Mouse (Mus musculus): ENCODE measurements at regions not wholly inside any gene's neighbourhood (a gene's known extent, or its start where the extent isn't known, plus 50 kb on each side); places are given as distances from the start of the nearest gene placed in this dataset.
A peak's percentile ranks its signal among the peaks of the same experiment; 100 is the strongest.

DNA sequence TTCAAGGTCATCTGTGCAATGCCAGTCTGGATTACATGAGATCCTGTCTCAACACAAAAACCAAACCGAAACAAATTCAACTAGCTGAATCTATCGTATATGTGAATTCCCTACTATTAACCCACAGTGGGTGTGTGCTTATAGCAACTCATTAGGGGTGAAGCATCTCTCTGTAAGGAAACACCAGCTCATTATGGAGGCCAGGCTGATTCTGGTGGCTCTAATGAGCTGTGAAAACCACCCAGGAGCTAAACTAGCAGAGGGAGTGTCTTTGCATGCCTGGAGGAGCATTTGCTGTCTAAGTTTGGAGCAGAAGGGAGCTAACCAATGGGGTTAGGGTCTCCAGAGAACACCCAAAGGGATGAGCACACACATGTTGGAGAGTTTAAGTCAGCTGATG lies 54.1 kb upstream of the Adamts2 start:
- no peak for DNase-seq (ENCODE audit: low spot score)

DNA sequence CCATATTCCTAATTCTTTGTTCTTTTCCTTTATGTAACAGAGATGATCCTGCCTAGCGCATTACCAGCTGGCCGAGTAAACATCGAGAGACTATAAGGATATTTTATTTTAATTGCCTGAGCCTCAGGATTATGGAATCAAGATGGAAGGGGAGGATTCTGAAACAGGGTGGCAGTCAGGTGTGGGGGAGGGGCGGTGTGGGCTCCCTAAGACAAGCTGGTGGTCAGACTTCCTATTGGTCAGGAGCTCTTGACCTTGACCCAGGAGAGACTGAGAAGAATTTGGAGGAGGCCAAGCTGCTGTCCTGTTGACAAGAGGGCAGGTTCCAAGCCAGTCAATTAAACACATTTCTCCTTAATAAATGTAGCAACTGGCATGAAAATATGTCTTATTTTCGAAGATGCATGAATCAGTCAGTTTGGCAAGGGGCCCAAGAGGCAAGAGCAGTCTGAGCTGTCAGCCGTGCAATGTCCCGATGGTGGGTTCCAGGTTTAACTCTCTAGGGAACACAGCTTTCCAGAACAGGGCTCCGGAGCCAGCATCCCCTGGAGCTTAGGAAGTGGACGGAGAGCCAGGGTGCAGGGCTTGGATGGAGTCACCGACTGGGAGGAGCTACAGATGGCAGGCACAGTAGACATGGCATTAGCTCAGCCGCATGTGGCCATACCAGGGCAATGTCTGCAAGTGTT lies 55.3 kb upstream of the Adamts2 start:
- DNase-seq (ENCODE audit: low spot score), result peak; percentile 28

DNA sequence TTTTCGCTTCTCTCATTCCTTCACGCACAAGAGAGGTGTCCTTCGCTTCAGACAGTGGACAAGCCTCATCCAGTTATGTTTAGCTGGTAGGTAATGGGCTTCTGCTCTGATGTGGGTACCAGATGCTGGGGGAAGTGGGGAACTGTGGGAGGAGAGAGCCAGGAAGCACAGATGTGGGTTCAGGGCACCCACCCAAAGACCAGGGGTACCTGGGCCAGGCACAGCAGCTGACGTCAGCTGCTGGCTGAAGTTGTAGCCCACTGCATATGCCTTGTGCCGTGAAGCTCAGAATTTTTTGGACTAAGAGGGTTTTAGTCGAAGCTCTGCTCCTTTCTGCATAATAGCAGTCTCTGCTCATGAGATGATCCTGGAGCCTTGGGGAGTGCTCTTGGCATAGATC lies 56.5 kb upstream of the Adamts2 start:
- DNase-seq (ENCODE audit: low spot score), result no peak

DNA sequence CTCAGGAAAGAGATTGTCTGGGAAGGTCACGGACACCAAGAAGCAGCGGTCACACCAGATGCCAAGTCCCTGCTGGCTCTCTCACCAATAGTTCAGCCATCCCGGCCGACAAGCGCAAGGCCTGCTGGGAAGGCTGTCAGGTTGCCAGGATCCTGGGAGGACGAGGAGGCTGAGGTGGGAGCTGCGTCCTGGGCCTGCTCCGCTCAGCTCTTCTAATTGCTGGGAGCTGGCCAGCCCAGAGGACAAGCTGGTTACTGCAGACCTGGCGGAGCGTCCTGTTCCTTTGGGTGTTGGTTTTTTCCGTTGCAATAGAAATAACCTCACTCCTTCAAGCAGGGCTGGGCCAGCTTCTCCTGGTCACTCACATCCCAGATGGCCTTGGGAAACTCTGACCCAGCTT lies 61.7 kb upstream of the Adamts2 start:
- DNase-seq (ENCODE audit: low spot score), result peak; percentile 81

GRCm38 (mm10) chr11:50534266-50534665 lies 67.6 kb upstream of the Adamts2 start:
- DNase-seq (ENCODE audit: low spot score), result peak; percentile 58

DNA sequence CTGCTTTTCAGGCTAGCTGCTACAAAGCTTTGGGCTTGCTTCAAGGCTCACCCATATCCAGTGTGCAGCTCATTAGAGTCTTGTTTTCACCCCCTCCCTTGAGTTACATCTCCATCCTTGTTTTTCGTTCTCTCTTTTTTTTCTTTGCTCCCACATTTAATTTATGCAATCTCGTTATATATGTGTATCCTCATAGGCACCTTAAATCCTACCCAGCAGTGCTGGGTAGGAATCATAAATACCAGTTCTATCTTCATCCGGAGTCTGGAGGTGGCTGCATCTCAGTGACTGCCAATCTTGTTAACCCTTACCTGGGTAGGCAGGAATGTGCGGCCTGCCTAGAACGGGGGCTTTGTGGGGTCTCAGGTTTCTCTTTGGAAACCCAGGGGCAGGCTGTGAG lies 74.0 kb upstream of the Adamts2 start:
- DNase-seq (ENCODE audit: low spot score), result no peak

DNA sequence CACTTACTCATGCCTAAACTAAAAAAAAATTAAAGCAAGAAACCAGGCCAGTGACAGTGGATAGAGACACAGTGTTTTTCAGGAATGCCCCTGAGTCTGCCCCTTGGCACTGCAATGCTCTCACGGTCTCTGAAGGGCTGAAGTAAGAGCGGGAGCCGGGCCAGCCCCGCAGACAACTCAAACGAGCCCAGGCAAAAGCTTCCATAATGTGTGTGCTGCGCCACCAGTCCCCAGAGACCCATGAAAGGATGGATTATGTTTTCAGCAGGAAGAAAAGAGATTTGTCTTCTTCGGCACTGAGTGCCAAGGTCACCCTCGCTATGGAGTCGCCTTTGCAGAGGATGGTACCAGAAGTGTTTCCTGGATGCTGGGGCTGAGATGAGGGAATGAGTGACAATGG lies 81.7 kb upstream of the Adamts2 start:
- no peak for DNase-seq (ENCODE audit: low spot score)

- DNase-seq (ENCODE audit: low spot score), result no peak
These were observed 77.0 kb upstream of the Rufy1 start for GRCm38 (mm10) chr11:50507882-50508281.

DNA sequence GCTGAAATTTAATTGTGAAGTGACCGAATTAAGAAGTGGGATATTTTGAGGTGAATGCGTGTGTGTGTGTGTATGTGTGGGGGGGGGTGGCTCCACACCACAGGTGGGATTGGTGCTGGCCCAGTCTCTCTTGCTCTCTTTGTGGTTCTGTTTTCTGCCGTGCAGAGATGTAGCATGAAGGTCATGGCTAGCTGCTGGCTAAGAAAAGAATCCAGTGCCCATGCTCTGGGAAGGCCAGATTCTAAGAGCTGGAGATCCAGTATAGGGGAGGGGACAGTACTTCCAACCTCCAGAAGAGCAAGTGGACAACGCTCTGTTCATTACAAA lies 76.5 kb upstream of the Rufy1 start:
- no peak for DNase-seq (ENCODE audit: low spot score)

DNA sequence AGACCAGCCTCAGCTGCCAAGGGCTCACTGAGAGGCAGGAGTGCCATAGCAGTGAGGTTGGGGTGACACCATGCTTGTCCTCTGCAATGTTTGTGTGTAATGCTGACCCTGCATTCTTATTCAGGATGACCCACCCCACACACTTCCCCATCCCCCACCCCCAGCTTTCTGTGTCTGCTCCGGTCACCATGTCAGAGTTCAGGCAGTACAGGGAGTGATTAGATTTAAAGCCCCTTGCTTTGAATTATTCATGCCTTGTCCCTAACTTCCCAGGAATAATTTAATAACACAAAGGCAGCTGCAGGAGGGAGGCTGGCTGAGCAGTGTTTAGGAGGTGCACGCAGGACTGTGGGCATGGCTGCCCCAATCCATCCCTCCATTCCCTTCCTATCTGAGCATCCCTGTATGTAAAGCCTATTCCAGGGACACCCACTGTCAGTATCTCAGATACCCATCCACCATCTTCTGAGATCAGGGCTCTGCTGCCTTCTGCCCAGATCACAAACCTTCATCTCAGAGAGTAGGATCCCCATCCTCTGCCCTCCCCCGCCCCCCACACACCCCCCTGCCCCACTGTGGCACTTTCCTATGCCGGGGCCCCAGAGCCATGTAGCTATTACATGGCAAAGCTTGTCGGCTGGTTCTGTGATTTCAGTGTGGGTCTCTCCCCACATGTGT lies 76.0 kb upstream of the Rufy1 start:
- DNase-seq (ENCODE audit: low spot score), result no peak

GRCm38 (mm10) chr11:50501352-50501751 lies 70.4 kb upstream of the Rufy1 start:
- DNase-seq (ENCODE audit: low spot score), result no peak

DNA sequence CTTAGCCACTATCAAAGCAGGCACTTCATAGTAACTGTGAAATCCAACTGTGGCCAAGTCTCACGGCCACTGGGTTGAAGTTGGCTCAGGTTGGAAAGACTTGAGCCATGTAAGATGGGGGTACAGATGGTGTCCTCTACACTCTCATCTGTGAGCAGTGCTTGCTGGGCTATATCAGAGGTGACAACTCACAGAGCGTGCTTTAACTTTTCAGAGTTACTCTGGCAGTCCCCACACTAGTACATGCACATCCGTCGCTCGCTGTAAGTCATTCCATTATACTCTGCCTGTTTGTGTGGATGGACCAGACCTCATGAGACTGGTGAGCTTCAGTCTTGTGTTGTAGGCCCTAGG lies 62.2 kb upstream of the Rufy1 start:
- DNase-seq (ENCODE audit: low spot score), result no peak

DNA sequence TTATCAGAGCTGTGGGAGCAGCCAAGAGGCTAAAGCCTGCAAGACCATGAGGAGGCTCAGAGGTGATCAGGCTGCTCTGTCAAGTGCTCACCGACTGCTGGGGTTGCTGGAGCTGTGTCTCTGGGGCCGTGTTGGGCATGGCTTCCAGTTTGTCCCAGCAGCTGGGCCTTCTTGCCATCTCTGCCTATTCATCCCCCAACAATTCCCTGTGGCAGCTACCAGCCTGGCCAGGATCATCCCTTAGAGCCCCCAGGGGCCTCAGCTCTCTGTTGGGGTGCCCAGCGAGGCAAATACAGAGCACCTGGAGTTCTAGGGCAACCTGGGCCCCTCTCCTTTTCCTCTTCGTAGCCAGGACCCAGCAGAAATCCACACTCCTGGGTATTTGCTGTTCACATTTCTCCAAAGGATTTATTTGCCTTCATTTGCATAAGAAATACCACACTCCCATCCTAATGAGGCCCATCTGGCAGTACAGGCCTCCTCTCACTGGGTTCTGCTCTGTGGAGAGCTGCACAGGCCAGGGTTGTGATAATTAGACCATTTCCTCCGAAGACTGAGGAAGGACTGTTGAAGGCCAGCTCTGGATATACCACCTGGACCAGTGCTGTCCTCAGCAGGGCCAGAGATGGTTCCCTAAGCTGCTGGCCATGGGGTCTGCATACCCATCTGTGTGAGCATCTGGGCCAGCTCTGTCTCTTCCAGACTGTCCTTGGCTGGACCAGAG lies 61.6 kb upstream of the Rufy1 start:
- DNase-seq (ENCODE audit: low spot score), result no peak

- DNase-seq (ENCODE audit: low spot score), result no peak
These were observed 52.9 kb upstream of the Rufy1 start for GRCm38 (mm10) chr11:50483821-50484220.

- DNase-seq (ENCODE audit: low spot score), result no peak
These were observed 52.2 kb upstream of the Rufy1 start for GRCm38 (mm10) chr11:50483116-50483515.

GRCm38 (mm10) chr11:50482607-50483006 lies 51.7 kb upstream of the Rufy1 start:
- no peak for DNase-seq (ENCODE audit: low spot score)
